In genomic region chr14:13901611-13902067, GRCm38 (mm10) we compare ENCODE assay signal across 8 mouse cellular contexts. TPM values are rescaled to one million over a fixed set of nuclear protein-coding genes. Genes with fewer than 3 reads are reported as not detected.
A peak's percentile ranks its signal among the peaks of the same experiment; 100 is the strongest.
DNase-seq lines count a peak whose midpoint lies in the region; ATAC-seq and TF ChIP-seq lines count a peak whose summit lies in the region.

No protein-coding gene starts in this region.

- DNase-seq in ES-CJ7 (ENCODE audit: low read depth, low spot score): peak; percentile 93
- DNase-seq in brain, adult 2 months (ENCODE audit: low read depth, low spot score): peak; percentile 89
- DNase-seq in heart, postnatal 4 days: peak; percentile 41
- peak; percentile 54 to 69 for DNase-seq in layer of hippocampus, adult 2 months (ENCODE audit: low spot score in 2 of 2)
- peak; percentile 9 to 36 for DNase-seq in lung, adult 18-20 months
- DNase-seq in urinary bladder, adult 2 months (ENCODE audit: low spot score): peak; percentile 29

- H3K9me3 ChIP-seq in neural tube, embryonic 15.5 days (replicated peaks): no peaks in the 10 kb centered on the region

- peak overlapping the region; percentile 52 for H3K4me3 ChIP-seq in embryonic fibroblast, embryonic 13.5 days (ENCODE audit: insufficient read depth, low read length)
- peak overlapping the region; percentile 63 for H3K4me3 ChIP-seq in layer of hippocampus, adult 2 months
- peak overlapping the region; percentile 54 for H3K4me3 ChIP-seq in neural tube, embryonic 15.5 days (replicated peaks)

- no peaks in the 10 kb centered on the region for H3K36me3 ChIP-seq in neural tube, embryonic 15.5 days

- H3K4me1 ChIP-seq in embryonic fibroblast, embryonic 13.5 days (ENCODE audit: control insufficient read depth, insufficient read depth, low read length): no peaks in the 10 kb centered on the region
- 0 out of 2 replicates have a peak, but pooled peaks cover 5% of the 10 kb centered on the region for H3K4me1 ChIP-seq in neural tube, embryonic 15.5 days

- peak overlapping the region; percentile 64 for H3K9ac ChIP-seq in neural tube, embryonic 15.5 days (replicated peaks)

- no peak for TF ChIP-seq CTCF in embryonic fibroblast, embryonic 13.5 days (IDR thresholded peaks at IDR 0.05; ENCODE audit: borderline replicate concordance, insufficient read depth, low read length)
- TF ChIP-seq CTCF in layer of hippocampus, adult 2 months (conservative IDR thresholded peaks at IDR 0.05): peak; percentile 88

- H3K27me3 ChIP-seq in neural tube, embryonic 15.5 days (replicated peaks): peaks cover 6% of the 10 kb centered on the region

- no peak overlapping the region for H3K27ac ChIP-seq in embryonic fibroblast, embryonic 13.5 days (ENCODE audit: insufficient read depth, low read length)
- H3K27ac ChIP-seq in layer of hippocampus, adult 2 months: peak overlapping the region; percentile 59; the same call in 1 of the 2 replicates
- no peak overlapping the region for H3K27ac ChIP-seq in neural tube, embryonic 15.5 days (replicated peaks)

- under 1% methylated on average over 22 of the region's 22 CpGs for WGBS in neural tube, embryonic 15.5 days

- ATAC-seq in neural tube, embryonic 15.5 days (ENCODE audit: low FRiP score): peak; percentile 90

- no peak for TF ChIP-seq POLR2A in embryonic fibroblast, embryonic 13.5 days (IDR thresholded peaks at IDR 0.05; ENCODE audit: low read depth, low read length)

- H3K4me2 ChIP-seq in neural tube, embryonic 15.5 days: peak overlapping the region; percentile 90

RNA-seq across cellular contexts. Expression of gene Gm281, which starts 12.6 kb away (rescaled TPM):
- not detected in 2 replicates for polyA plus RNA-seq in embryonic fibroblast, embryonic 13.5 days (2011; ENCODE audit: insufficient read length, low read depth, missing spikeins)
- not detected for total RNA-seq in heart, postnatal 4 days (2021)
- not detected for total RNA-seq in layer of hippocampus, adult 2 months (2021)
- not detected in 2 replicates for polyA plus RNA-seq in neural tube, embryonic 15.5 days (2015; fragmentation: Nextera tagmentation; extraction: Ambion mirVana)
- not detected in 2 replicates for polyA plus RNA-seq in urinary bladder, adult 2 months (2012; rRNA removed)

RNA-seq across cellular contexts. Expression of gene Atxn7, which starts 59.6 kb away (rescaled TPM):
- 11.9 and 14.2 TPM in 2 replicates for polyA plus RNA-seq in embryonic fibroblast, embryonic 13.5 days (2011; ENCODE audit: insufficient read length, low read depth, missing spikeins)
- 10 to 100 TPM; 17.2 to 22.8 TPM for total RNA-seq in heart, postnatal 4 days (2021)
- total RNA-seq in layer of hippocampus, adult 2 months (2021): 10 to 100 TPM; 25.7 to 31.6 TPM
- 3.2 and 3.3 TPM in 2 replicates for polyA plus RNA-seq in neural tube, embryonic 15.5 days (2015; fragmentation: Nextera tagmentation; extraction: Ambion mirVana)
- polyA plus RNA-seq in urinary bladder, adult 2 months (2012; rRNA removed): 18.1 and 18.3 TPM in 2 replicates

Comparison
In these comparisons a context has a peak if more than half of its experiments do, and no peak if none do; other contexts are left out.
1. DNase-seq: peak in every context shown above with its lines; median percentile 93 in ES-CJ7; 89 in brain, adult 2 months; 62 in layer of hippocampus, adult 2 months; 41 in heart, postnatal 4 days; 29 in urinary bladder, adult 2 months; 22 in lung, adult 18-20 months.